Mouse (Mus musculus) macrophage (primary cell): ENCODE measurements around the gene Runx3. TPM values are rescaled to one million over a fixed set of nuclear protein-coding genes. Genes with fewer than 3 reads are reported as not detected.

Experiments used
- H3K27ac ChIP-seq: fragments of 350-480 bp; formaldehyde crosslinking; 2 replicates; pipeline ENCODE4 v1.9.0; 2021
- H3K36me3 ChIP-seq: fragments of 350-480 bp; formaldehyde crosslinking; 2 replicates; pipeline ENCODE4 v1.9.0; 2021; ENCODE audit errors: inconsistent target
- H3K4me3 ChIP-seq: fragments of 350-480 bp; formaldehyde crosslinking; 2 replicates; pipeline ENCODE4 v1.9.0; 2021; ENCODE audit errors: inconsistent target
- H3K79me2 ChIP-seq: fragments of 350-480 bp; formaldehyde crosslinking; 2 replicates; pipeline ENCODE4 v1.9.0; 2021; ENCODE audit errors: inconsistent target
- WGBS: methylation state at CpG from one replicate; pipeline ENCODE4 v1.1.7; 2026; ENCODE audit warnings: inconsistent platforms; ENCODE audit not compliant: missing documents; 5-methylcytosine and 5-hydroxymethylcytosine counted together
- polyA plus RNA-seq: library from polyadenylated mRNA; stranded (reverse); fragments of 250-400 nt; gene quantifications from 3 replicates; pipeline ENCODE4 v1.2.4, GENCODE M21; 2018; ENCODE audit warnings: inconsistent platforms
- total RNA-seq, 78 experiments: library from RNA; depleted of rRNA; stranded (reverse); fragments of 250-400 nt; gene quantifications; 1 replicate in 9 of 78; 2 replicates in 24 of 78; 3 replicates in 43 of 78; 4 replicates in 2 of 78; pipeline ENCODE4 v1.2.4; 2018; ENCODE audit warnings: inconsistent platforms in 56 of 78

Runx3 gene
- total RNA-seq (2018; cell fraction: chromatin; rRNA removed): 1 to 10 TPM in 9 of 26 experiments, under 1 TPM in 11, not detected in 6; 0.20 to 5.0 (median 0.70) TPM
- 1 to 10 TPM in 16 of 26 experiments, under 1 TPM in 10; 0.48 to 1.5 (median 1.1) TPM for total RNA-seq (2018; cell fraction: cytosol; rRNA removed)
- 1 to 10 TPM in 16 of 26 experiments, under 1 TPM in 10; 0.40 to 4.6 (median 1.1) TPM for total RNA-seq (2018; cell fraction: nucleus; rRNA removed)
- polyA plus RNA-seq: 0.75 to 1.8 TPM (median 1.3 TPM) in 3 replicates

GRCm38 (mm10) chr4:135120342-135121100 lies at the start of gene Runx3:
Gene Runx3, plus strand, starts transcription at chr4:135120652.
- Histone ChIP-seq H3K27ac (no peak within 1 kb of the TSS), H3K4me3 (no peak within 1 kb of the TSS), H3K36me3 (no peaks in the 10 kb centered on the region), H3K79me2 (no peaks in the 10 kb centered on the region)
- WGBS: 43% methylated on average over 16 of the region's 18 CpGs

DNA sequence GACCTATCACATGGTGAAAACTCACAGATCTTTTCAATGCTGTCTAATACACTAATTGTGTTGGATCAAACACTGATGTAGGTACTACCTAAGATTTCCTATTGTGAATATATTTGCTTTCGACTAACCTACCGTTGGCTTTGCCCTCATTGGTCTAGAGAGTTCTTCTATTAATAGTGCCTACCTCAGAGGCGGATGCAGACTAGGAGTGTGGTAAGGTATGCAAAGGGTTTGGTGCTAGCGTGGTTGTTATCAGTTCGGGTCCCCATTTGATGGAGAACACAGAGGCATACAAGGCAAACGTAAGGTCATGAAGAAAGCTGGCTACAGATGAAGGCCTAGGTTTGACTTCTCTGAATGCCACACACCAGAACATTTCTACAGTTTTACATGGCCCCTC lies 47.8 kb upstream of the Runx3 start:
- WGBS: 82% methylated on average over 6 of the region's 6 CpGs
- no peaks in the 10 kb centered on the region for H3K79me2 ChIP-seq
- no peak overlapping the region for H3K27ac ChIP-seq
- H3K4me3 ChIP-seq: no peak overlapping the region
- no peaks in the 10 kb centered on the region for H3K36me3 ChIP-seq

GRCm38 (mm10) chr4:135073523-135073922 lies 46.9 kb upstream of the Runx3 start:
- 61% methylated on average over 10 of the region's 10 CpGs for WGBS
- H3K4me3 ChIP-seq: no peak overlapping the region
- no peaks in the 10 kb centered on the region for H3K36me3 ChIP-seq
- H3K79me2 ChIP-seq: no peaks in the 10 kb centered on the region
- H3K27ac ChIP-seq: no peak overlapping the region

GRCm38 (mm10) chr4:135074646-135075045 lies 45.8 kb upstream of the Runx3 start:
- H3K79me2 ChIP-seq: no peaks in the 10 kb centered on the region
- H3K36me3 ChIP-seq: no peaks in the 10 kb centered on the region
- WGBS: 79% methylated on average over 4 of the region's 4 CpGs
- no peak overlapping the region for H3K4me3 ChIP-seq
- no peak overlapping the region for H3K27ac ChIP-seq

GRCm38 (mm10) chr4:135075360-135075759 lies 45.1 kb upstream of the Runx3 start:
- H3K79me2 ChIP-seq: no peaks in the 10 kb centered on the region
- H3K4me3 ChIP-seq: no peak overlapping the region
- 70% methylated on average over 6 of the region's 6 CpGs for WGBS
- no peaks in the 10 kb centered on the region for H3K36me3 ChIP-seq
- no peak overlapping the region for H3K27ac ChIP-seq

DNA sequence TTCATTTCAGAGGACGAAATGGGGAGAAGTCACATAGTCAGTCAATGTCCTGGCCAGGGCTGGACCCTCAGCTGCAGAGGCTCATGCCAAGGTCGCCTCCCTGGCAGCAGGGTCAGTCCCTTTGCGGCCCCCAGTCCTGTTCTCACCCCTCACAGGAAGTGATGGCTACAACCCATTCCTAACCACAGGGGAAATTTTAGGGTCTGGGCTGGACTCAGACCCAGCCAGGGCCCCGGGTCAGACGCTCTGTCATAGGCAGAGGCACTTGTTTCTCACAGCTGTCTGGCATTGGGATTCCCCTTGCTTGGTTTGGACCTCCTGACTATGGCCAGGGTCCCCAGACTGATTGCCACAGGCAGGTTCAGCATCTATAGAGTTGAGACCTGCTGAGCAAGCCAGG lies 43.8 kb upstream of the Runx3 start:
- WGBS: 82% methylated on average over 5 of the region's 5 CpGs
- H3K36me3 ChIP-seq: no peaks in the 10 kb centered on the region
- no peaks in the 10 kb centered on the region for H3K79me2 ChIP-seq
- no peak overlapping the region for H3K27ac ChIP-seq
- no peak overlapping the region for H3K4me3 ChIP-seq

- 74% methylated on average over 9 of the region's 9 CpGs for WGBS
- no peak overlapping the region for H3K4me3 ChIP-seq
- H3K36me3 ChIP-seq: no peaks in the 10 kb centered on the region
- no peak overlapping the region for H3K27ac ChIP-seq
- no peaks in the 10 kb centered on the region for H3K79me2 ChIP-seq
Observed at GRCm38 (mm10) chr4:135077196-135077595, 43.3 kb upstream of the Runx3 start.

GRCm38 (mm10) chr4:135079859-135080640 lies 40.4 kb upstream of the Runx3 start:
- H3K27ac ChIP-seq: 0 out of 2 replicates have a peak overlapping the region, but pooled peaks have one; percentile 7
- WGBS: 15% methylated on average over 22 of the region's 23 CpGs
- H3K79me2 ChIP-seq: no peaks in the 10 kb centered on the region
- H3K4me3 ChIP-seq: no peak overlapping the region
- H3K36me3 ChIP-seq: no peaks in the 10 kb centered on the region

- no peaks in the 10 kb centered on the region for H3K79me2 ChIP-seq
- H3K27ac ChIP-seq: no peak overlapping the region
- WGBS: 41% methylated on average over 7 of the region's 7 CpGs
- H3K36me3 ChIP-seq: no peaks in the 10 kb centered on the region
- no peak overlapping the region for H3K4me3 ChIP-seq
Observed at GRCm38 (mm10) chr4:135080641-135080920, 39.9 kb upstream of the Runx3 start.

DNA sequence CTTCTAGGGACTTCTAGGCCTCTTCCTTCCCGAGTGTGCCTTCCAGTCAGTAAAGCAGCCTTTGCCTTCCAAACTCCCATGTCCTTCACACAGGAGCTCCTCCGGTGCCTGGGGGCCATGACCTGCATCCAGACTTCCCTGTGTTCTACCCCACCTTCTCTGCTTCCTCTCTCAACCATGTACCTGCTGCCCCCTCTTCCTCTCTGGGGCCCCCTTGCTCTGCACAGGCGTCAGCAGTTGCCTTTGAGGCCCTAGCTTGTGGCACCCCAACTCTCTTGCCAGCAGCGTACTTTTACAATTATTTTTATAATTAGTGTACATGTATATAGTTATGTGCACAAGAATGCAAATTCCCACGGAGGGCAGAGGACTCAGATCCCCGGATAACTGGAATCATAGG lies 37.4 kb upstream of the Runx3 start:
- H3K27ac ChIP-seq: no peak overlapping the region
- no peak overlapping the region for H3K4me3 ChIP-seq
- 82% methylated on average over 6 of the region's 6 CpGs for WGBS
- H3K79me2 ChIP-seq: no peaks in the 10 kb centered on the region
- no peaks in the 10 kb centered on the region for H3K36me3 ChIP-seq

DNA sequence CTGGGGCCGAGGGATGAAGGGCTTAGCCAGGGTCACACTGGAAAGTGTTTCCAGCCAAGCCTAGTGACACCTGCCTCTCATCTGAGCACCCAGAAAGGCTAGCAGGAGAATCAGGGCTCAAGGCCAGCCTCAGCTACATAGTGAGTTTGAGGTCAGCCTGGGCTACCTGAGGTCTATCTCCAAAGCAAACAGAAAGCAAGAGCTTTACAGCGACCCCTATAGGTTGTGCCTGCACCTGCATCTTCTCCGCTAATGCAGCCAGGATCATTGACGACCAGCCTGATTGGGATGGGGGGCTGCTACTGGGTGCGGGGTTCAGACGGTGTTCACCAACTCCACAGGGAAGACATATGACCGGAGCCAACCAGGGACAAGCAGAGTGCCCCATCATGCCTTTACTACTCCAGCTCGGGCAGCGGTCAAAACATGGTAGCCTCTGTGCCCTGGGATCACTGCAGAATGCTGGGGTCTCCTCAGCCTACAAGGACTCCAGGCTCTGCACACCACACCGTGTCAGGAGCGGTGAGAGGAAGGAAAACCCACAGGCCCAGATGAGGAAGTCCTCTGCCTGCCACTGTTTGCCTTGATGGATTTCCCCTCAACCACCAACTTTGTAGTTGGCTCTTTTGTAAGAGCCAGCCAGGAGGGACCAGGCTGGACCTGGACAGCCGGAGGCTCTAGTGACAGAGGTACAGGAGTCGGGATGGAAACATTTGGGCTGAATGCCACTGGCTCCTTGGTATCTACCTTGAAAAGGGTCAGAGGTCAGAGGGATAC lies 35.2 kb upstream of the Runx3 start:
- Histone ChIP-seq H3K36me3 (no peaks in the 10 kb centered on the region), H3K79me2 (no peaks in the 10 kb centered on the region), H3K27ac (no peak overlapping the region), H3K4me3 (no peak overlapping the region)
- 38% methylated on average over 13 of the region's 13 CpGs for WGBS

DNA sequence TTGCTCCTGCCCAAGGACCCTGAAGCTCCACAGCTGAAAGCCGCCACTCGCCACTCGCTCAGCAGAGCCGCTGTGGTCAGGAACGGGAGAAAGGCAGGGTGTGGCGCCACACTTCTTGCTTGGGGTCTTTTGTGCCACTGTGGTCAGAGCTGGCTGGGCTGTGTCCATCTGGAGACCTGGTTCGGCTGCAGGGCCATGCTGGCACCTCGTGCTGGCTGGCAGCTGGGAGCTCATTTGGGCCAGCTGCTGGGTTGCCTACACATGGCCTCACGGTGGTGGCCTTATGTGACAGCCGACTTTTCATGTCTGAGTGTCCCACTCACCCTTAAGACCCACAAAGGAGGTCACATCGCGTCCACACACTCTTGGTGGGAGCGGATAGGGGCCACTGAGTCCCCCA lies 29.8 kb upstream of the Runx3 start:
- H3K36me3 ChIP-seq: no peaks in the 10 kb centered on the region
- no peak overlapping the region for H3K27ac ChIP-seq
- H3K4me3 ChIP-seq: no peak overlapping the region
- H3K79me2 ChIP-seq: no peaks in the 10 kb centered on the region
- WGBS: 64% methylated on average over 13 of the region's 13 CpGs

GRCm38 (mm10) chr4:135092871-135093270 lies 27.6 kb upstream of the Runx3 start:
- 79% methylated on average over 3 of the region's 3 CpGs for WGBS
- no peak overlapping the region for H3K4me3 ChIP-seq
- H3K36me3 ChIP-seq: no peaks in the 10 kb centered on the region
- no peaks in the 10 kb centered on the region for H3K79me2 ChIP-seq
- no peak overlapping the region for H3K27ac ChIP-seq

- H3K27ac ChIP-seq: no peak overlapping the region
- 62% methylated on average over 8 of the region's 8 CpGs for WGBS
- H3K79me2 ChIP-seq: no peaks in the 10 kb centered on the region
- no peaks in the 10 kb centered on the region for H3K36me3 ChIP-seq
- H3K4me3 ChIP-seq: no peak overlapping the region
Observed at GRCm38 (mm10) chr4:135095693-135096092, 24.8 kb upstream of the Runx3 start.
